Mouse (Mus musculus) G1E (cell line): ENCODE measurements at regions not wholly inside any gene's neighbourhood (a gene's known extent, or its start where the extent isn't known, plus 50 kb on each side); places are given as distances from the start of the nearest gene placed in this dataset.

Source experiments
- ATAC-seq: 2 replicates; pipeline ENCODE4 v1.8.0; 2016; ENCODE audit warnings: mild to moderate bottlenecking; ENCODE audit not compliant: insufficient number of reproducible peaks, poor library complexity, low FRiP score, severe bottlenecking; ENCODE audit errors: extremely low read depth
- DNase-seq: peaks from one replicate; pipeline ENCODE4 v3.0.0; 2012; ENCODE audit warnings: low spot score
- H3K27me3 ChIP-seq: 2 replicates; pipeline ENCODE4 v1.6.1; 2012; ENCODE audit warnings: mild to moderate bottlenecking, low read length, inconsistent platforms; ENCODE audit not compliant: insufficient read depth
- H3K36me3 ChIP-seq: replicated peaks from 2 replicates; pipeline ENCODE3; 2012; ENCODE audit warnings: mild to moderate bottlenecking, inconsistent platforms
- H3K4me1 ChIP-seq: 2 replicates; pipeline ENCODE4 v1.6.1; 2012; ENCODE audit warnings: low read depth, low read length, inconsistent platforms, mixed read lengths; ENCODE audit not compliant: insufficient read depth
- H3K4me3 ChIP-seq: 2 replicates; pipeline ENCODE4 v1.5.1; 2012; ENCODE audit warnings: low read depth, mild to moderate bottlenecking, inconsistent platforms, low read length, moderate library complexity, mixed read lengths
- H3K9me3 ChIP-seq: replicated peaks from 2 replicates; pipeline ENCODE4 v1.6.1; 2012; ENCODE audit warnings: inconsistent platforms
- CTCF ChIP-seq: IDR thresholded peaks from 2 replicates; pipeline ENCODE4 v1.5.1; 2012; ENCODE audit warnings: low read depth, low read length, inconsistent platforms, mixed read lengths
- GATA1 ChIP-seq: IDR thresholded peaks from 2 replicates; pipeline ENCODE4 v1.6.1; 2012; ENCODE audit warnings: borderline replicate concordance, low read length, inconsistent platforms, mixed read lengths
- GATA2 ChIP-seq: IDR thresholded peaks from 2 replicates; pipeline ENCODE4 v1.6.1; 2012; ENCODE audit warnings: low read depth, low read length, inconsistent platforms, borderline replicate concordance
- POLR2AphosphoS5 ChIP-seq: IDR thresholded peaks from 2 replicates; pipeline ENCODE4 v1.6.1; 2012; ENCODE audit warnings: low read depth, low read length, inconsistent platforms; ENCODE audit not compliant: insufficient replicate concordance
- TAL1 ChIP-seq: conservative IDR thresholded peaks from 2 replicates; pipeline ENCODE4 v1.6.1; 2012; ENCODE audit warnings: low read depth, low read length, inconsistent platforms, mixed read lengths

GRCm38 (mm10) chr6:18621372-18622262 is 107.0 kb upstream of the Cttnbp2 start:
- Histone ChIP-seq H3K4me3 (no peak overlapping the region), H3K27me3 (no peaks in the 10 kb centered on the region), H3K9me3 (no peaks in the 10 kb centered on the region), H3K36me3 (no peaks in the 10 kb centered on the region), H3K4me1 (no peaks in the 10 kb centered on the region)
- DNase-seq (no peak), ATAC-seq (no peak)
- no peak for TF ChIP-seq POLR2AphosphoS5

GRCm38 (mm10) chr6:18628591-18628990 is 113.9 kb upstream of the Cttnbp2 start:
- TF ChIP-seq POLR2AphosphoS5 = no peak
- TF ChIP-seq GATA1 = no peak
- TF ChIP-seq TAL1 = no peak
- no peak for TF ChIP-seq CTCF
- no peak for DNase-seq
- Histone ChIP-seq H3K4me1 (no peaks in the 10 kb centered on the region), H3K9me3 (no peaks in the 10 kb centered on the region), H3K36me3 (no peaks in the 10 kb centered on the region), H3K27me3 (no peaks in the 10 kb centered on the region), H3K4me3 (no peak overlapping the region)
- ATAC-seq = no peak

- Histone ChIP-seq H3K4me3 (no peak overlapping the region), H3K4me1 (no peaks in the 10 kb centered on the region), H3K9me3 (no peaks in the 10 kb centered on the region), H3K27me3 (no peaks in the 10 kb centered on the region), H3K36me3 (no peaks in the 10 kb centered on the region)
- TF ChIP-seq POLR2AphosphoS5 (no peak), GATA1 (no peak), TAL1 (no peak), GATA2 (no peak), CTCF (no peak)
- DNase-seq = no peak
- ATAC-seq = no peak
Measured at GRCm38 (mm10) chr6:18633540-18634200, 119.0 kb upstream of the Cttnbp2 start.

GRCm38 (mm10) chr6:18639712-18640383 is 125.2 kb upstream of the Cttnbp2 start:
- H3K27me3 ChIP-seq = no peaks in the 10 kb centered on the region
- H3K9me3 ChIP-seq = no peaks in the 10 kb centered on the region
- ATAC-seq (no peak), DNase-seq (no peak)
- no peaks in the 10 kb centered on the region for H3K36me3 ChIP-seq
- H3K4me1 ChIP-seq = no peaks in the 10 kb centered on the region
- H3K4me3 ChIP-seq = no peak overlapping the region
- TF ChIP-seq GATA2 = no peak
- TF ChIP-seq POLR2AphosphoS5 = no peak

- Histone ChIP-seq H3K27me3 (no peaks in the 10 kb centered on the region), H3K36me3 (no peaks in the 10 kb centered on the region), H3K4me1 (no peaks in the 10 kb centered on the region), H3K4me3 (no peak overlapping the region), H3K9me3 (no peaks in the 10 kb centered on the region)
- DNase-seq (no peak), ATAC-seq (no peak)
- TF ChIP-seq GATA1 = no peak
- no peak for TF ChIP-seq TAL1
- TF ChIP-seq CTCF = no peak
- TF ChIP-seq GATA2 = no peak
- no peak for TF ChIP-seq POLR2AphosphoS5
Measured at GRCm38 (mm10) chr6:18648898-18649591, 134.4 kb upstream of the Cttnbp2 start.

- no peak for ATAC-seq
Measured at GRCm38 (mm10) chr6:18651319-18651718, 136.7 kb upstream of the Cttnbp2 start.

More at GRCm38 (mm10) chr6:18651319-18651718, 136.7 kb upstream of the Cttnbp2 start:
- Histone ChIP-seq H3K27me3 (no peaks in the 10 kb centered on the region), H3K4me1 (no peaks in the 10 kb centered on the region), H3K36me3 (no peaks in the 10 kb centered on the region), H3K4me3 (no peak overlapping the region), H3K9me3 (no peaks in the 10 kb centered on the region)
- no peak for TF ChIP-seq GATA1
- TF ChIP-seq GATA2 = no peak
- TF ChIP-seq CTCF = no peak
- TF ChIP-seq POLR2AphosphoS5 = no peak
- no peak for TF ChIP-seq TAL1
- DNase-seq = no peak
